Mouse (Mus musculus) midbrain, postnatal 0 days (tissue): ENCODE data around the gene Zfp423. TPM values are rescaled to one million over a fixed set of nuclear protein-coding genes. Genes with fewer than 3 reads are reported as not detected.

ENCODE experiments used
- ATAC-seq: fragments of 200-750 bp; cut with Nextera tagmentation; 2 replicates; pipeline ENCODE4 v1.8.0; 2017; ENCODE audit warnings: moderate number of reproducible peaks, mild to moderate bottlenecking, moderate TSS enrichment, moderate library complexity; ENCODE audit not compliant: low FRiP score
- DNase-seq: peaks from one replicate; pipeline ENCODE4 v3.0.0-alpha.2; 2015; ENCODE audit warnings: low spot score
- H3K27ac ChIP-seq: fragments of 300-500 bp; sonication (generic); 2 replicates; pipeline ENCODE4 v1.5.1; 2014; ENCODE audit warnings: low read depth, mild to moderate bottlenecking, low read length, mixed read lengths
- H3K27me3 ChIP-seq: fragments of 300-500 bp; sonication (generic); 2 replicates; pipeline ENCODE4 v1.6.1; 2014; ENCODE audit warnings: low read length, control low read depth, mixed read lengths; ENCODE audit not compliant: insufficient read depth
- H3K36me3 ChIP-seq: fragments of 300-500 bp; sonication (generic); 2 replicates; pipeline ENCODE4 v1.6.1; 2014; ENCODE audit warnings: low read length, control low read depth, mixed read lengths; ENCODE audit not compliant: insufficient read depth
- H3K4me1 ChIP-seq: fragments of 300-500 bp; sonication (generic); 2 replicates; pipeline ENCODE4 v1.6.1; 2014; ENCODE audit warnings: mild to moderate bottlenecking, control low read depth, antibody characterized with exemption, low read length, mixed read lengths; ENCODE audit not compliant: insufficient read depth
- H3K4me2 ChIP-seq: fragments of 300-500 bp; sonication (generic); 2 replicates; pipeline ENCODE4 v1.6.1; 2014; ENCODE audit warnings: low read depth, mild to moderate bottlenecking, low read length, mixed read lengths; ENCODE audit not compliant: poor library complexity, severe bottlenecking
- H3K4me3 ChIP-seq: fragments of 300-500 bp; sonication (generic); 2 replicates; pipeline ENCODE4 v1.5.1; 2014; ENCODE audit warnings: low read depth, mild to moderate bottlenecking, low read length, moderate library complexity
- H3K9ac ChIP-seq: fragments of 300-500 bp; sonication (generic); replicated peaks from 2 replicates; pipeline ENCODE4 v1.6.1; 2014; ENCODE audit warnings: mild to moderate bottlenecking, low read length, moderate library complexity, mixed read lengths; ENCODE audit not compliant: poor library complexity, severe bottlenecking
- H3K9me3 ChIP-seq: fragments of 300-500 bp; sonication (generic); 2 replicates; pipeline ENCODE4 v1.6.1; 2016; ENCODE audit warnings: low read length, control low read depth
- CTCF ChIP-seq: IDR thresholded peaks from 2 replicates; pipeline ENCODE4 v1.5.1; 2016; ENCODE audit warnings: antibody characterized with exemption, mild to moderate bottlenecking
- WGBS: fragments of 180-500 bp; shearing (Covaris S2); extraction: QIAGEN DNeasy Blood & Tissue Kit; methylation state at CpG from one replicate; pipeline ENCODE4 v1.1.7; 2014; 5-methylcytosine and 5-hydroxymethylcytosine counted together
- polyA plus RNA-seq: library from polyadenylated mRNA; unstranded; fragments of >200 nt; fragmentation: Nextera tagmentation; extraction: Ambion mirVana; gene quantifications from 2 replicates; pipeline ENCODE4 v1.2.1, GENCODE M21; 2015
- total RNA-seq: library from RNA; depleted of rRNA; stranded (reverse); fragments of >200 nt; gene quantifications from 2 replicates; pipeline ENCODE4 v1.2.3, GENCODE M21; 2014

The Zfp423 gene
- total and polyA plus RNA-seq, 2 experiments from 2014 or later, result 22.9 to 57.5 TPM

DNA sequence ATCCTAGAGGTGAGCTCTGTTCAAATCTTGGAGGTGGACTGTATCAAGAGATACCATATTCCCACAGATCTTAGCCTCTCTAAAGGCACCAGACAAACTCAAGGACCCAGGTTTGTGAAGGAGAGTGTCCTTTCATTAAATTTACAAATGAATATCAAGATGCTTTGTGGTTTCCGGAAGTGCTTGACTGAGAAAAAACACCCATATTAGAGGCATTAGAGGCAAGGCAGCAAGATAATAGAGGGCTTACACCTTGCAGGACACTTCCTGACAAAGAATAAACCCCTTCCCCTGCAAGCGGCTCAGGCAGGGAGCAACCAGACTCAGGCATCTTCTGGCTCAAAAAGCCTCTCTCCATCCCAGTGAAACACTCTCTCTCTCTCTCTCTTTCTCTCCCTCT, 78.3 kb downstream of the Zfp423 start:
- Histone ChIP-seq H3K4me2 (no peak overlapping the region), H3K9ac (no peak overlapping the region), H3K36me3 (no peaks in the 10 kb centered on the region), H3K4me1 (no peaks in the 10 kb centered on the region; the same call in 1 of the 2 replicates), H3K9me3 (no peaks in the 10 kb centered on the region), H3K4me3 (no peak overlapping the region), H3K27ac (no peak overlapping the region), H3K27me3 (no peaks in the 10 kb centered on the region)
- TF ChIP-seq CTCF, result no peak
- WGBS, result 65% methylated on average over 2 of the region's 2 CpGs
- DNase-seq, result no peak
- ATAC-seq, result no peak

DNA sequence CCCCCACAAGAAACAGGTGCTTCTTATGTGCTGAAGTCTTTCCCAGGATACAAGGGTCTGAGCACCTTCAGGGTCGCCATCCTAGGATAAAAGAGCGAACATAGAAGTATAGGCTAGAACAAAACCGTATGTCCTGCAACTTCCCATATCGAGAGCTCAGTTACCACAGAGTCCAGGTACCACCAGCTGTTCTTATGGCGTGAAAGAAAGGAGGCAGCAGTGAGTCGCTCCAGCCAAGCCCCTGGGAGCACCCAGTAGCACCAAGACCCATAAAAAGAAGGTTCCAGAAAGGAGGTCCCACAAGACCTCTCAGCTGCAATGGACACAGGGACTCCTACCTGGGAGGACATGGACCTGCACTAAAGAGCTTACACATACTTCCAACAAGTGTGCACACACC, 83.5 kb downstream of the Zfp423 start:
- H3K27ac ChIP-seq, result no peak overlapping the region
- ATAC-seq (no peak), DNase-seq (no peak)
- H3K4me1 ChIP-seq, result peaks cover 8% of the 10 kb centered on the region; the same call in 1 of the 2 replicates
- no peak overlapping the region for H3K9ac ChIP-seq
- no peaks in the 10 kb centered on the region for H3K36me3 ChIP-seq
- no peaks in the 10 kb centered on the region for H3K9me3 ChIP-seq
- peak; percentile 31; the same call in 1 of the 2 replicates for TF ChIP-seq CTCF
- H3K4me2 ChIP-seq, result no peak overlapping the region
- WGBS, result 82% methylated on average over 6 of the region's 6 CpGs
- no peaks in the 10 kb centered on the region for H3K27me3 ChIP-seq
- no peak overlapping the region for H3K4me3 ChIP-seq

DNA sequence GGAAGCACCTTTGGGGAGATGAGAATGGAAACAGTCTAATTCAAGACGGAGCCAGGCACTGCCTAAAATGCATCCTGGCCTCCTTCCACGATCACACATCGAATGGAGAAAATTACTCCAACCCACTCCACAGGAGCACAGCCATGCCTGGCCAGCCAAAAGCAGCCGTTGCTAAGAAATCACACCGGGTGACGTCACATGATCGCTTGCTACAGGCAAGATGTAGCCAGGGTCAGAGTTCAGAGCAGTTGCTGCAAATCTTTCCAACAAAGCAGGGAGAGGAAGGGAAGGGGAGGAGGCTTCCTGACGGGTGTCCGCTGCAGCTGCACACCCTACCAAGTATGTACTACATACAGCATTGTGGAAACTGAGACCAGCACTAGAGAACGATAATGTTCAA, 83.9 kb downstream of the Zfp423 start:
- no peak for TF ChIP-seq CTCF
- Histone ChIP-seq H3K27me3 (no peaks in the 10 kb centered on the region), H3K9ac (no peak overlapping the region), H3K9me3 (no peaks in the 10 kb centered on the region), H3K36me3 (no peaks in the 10 kb centered on the region), H3K27ac (no peak overlapping the region), H3K4me3 (no peak overlapping the region), H3K4me2 (no peak overlapping the region), H3K4me1 (peaks cover 8% of the 10 kb centered on the region; the same call in 1 of the 2 replicates)
- DNase-seq, result peak; percentile 65
- peak; percentile 31; the same call in 1 of the 2 replicates for ATAC-seq
- 34% methylated on average over 10 of the region's 10 CpGs for WGBS

DNA sequence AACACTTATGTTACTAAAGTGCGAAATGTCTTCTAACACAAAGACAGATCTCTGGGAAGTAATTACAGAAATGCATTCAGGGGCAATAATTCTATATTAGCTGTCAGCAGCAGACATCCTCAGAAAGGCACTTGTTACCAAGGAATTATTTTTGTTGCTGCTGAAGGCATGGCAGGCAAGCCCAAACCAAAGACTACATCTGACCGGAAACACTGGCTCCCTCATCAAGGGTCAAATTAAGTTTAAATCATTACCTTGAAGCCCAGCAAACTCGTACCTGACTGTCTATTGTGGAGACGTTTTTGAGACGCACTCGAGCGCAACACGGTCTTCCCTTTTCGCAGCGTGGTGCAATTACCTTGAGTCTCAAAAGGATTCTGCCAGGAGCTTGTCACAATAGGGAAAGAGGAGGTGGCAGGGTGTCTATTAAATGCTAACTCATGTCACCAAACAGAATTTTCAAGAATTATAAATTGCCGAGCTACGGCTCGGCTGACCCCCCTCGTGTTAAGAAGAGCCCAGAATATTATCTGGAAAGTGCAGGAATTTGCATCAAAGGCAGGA, 86.3 kb downstream of the Zfp423 start:
- Histone ChIP-seq H3K9me3 (no peaks in the 10 kb centered on the region), H3K4me2 (no peak overlapping the region), H3K36me3 (no peaks in the 10 kb centered on the region), H3K9ac (no peak overlapping the region), H3K4me3 (no peak overlapping the region), H3K27me3 (no peaks in the 10 kb centered on the region), H3K4me1 (peaks cover 8% of the 10 kb centered on the region; the same call in 1 of the 2 replicates), H3K27ac (no peak overlapping the region)
- no peak for DNase-seq
- no peak for ATAC-seq
- 33% methylated on average over 14 of the region's 14 CpGs for WGBS
- TF ChIP-seq CTCF, result no peak

DNA sequence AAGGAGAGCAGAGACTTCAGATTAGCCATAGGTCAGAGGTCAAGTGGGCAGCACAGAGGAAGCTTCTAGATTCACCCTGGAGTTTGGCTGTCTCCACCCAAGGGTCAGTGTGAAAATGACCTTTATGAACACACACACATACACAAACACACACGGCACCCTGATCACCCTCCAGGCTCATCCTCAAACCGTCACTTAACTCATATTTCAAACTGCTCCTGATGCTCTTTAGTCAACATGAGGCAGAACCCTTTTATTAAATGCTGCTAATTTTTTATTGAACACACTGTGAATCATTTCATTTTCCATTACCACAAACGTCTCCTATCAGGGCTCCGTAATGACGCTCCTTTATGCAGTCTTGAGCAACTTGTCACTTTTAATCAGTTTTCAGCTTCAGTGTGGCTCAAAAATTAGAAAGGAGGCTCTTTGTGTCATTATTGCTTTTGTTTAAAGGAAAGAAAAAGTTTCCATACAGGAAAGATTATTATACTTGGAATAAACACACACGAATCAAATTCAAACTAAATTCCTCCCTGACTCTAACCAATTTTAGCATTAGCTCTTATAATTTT, 87.0 kb downstream of the Zfp423 start:
- no peak overlapping the region for H3K27ac ChIP-seq
- H3K9ac ChIP-seq, result no peak overlapping the region
- H3K9me3 ChIP-seq, result no peaks in the 10 kb centered on the region
- WGBS, result 63% methylated on average over 6 of the region's 6 CpGs
- no peak overlapping the region for H3K4me2 ChIP-seq
- no peak for TF ChIP-seq CTCF
- H3K4me1 ChIP-seq, result peaks cover 8% of the 10 kb centered on the region; the same call in 1 of the 2 replicates
- H3K4me3 ChIP-seq, result no peak overlapping the region
- H3K27me3 ChIP-seq, result no peaks in the 10 kb centered on the region
- no peak for ATAC-seq
- DNase-seq, result no peak
- no peaks in the 10 kb centered on the region for H3K36me3 ChIP-seq

DNA sequence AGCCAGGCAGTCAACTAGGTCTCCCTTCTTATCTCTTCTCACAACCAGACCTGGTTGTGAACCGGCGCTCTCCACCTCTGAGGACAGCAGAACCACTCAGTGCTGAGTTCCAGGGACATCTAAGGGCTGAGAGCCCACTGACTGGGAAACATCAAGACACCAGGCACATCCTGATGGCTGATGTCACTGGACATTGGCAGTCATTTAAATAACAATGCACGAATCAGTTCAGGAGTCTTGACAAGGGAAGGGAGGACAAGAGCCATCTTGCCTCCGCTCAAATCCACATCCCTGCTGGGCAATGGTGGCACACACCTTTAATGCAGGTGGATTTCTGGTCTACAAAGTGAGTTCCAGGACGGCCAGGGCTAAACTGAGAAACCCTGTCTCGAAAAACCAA, 92.8 kb downstream of the Zfp423 start:
- no peak for ATAC-seq
- 77% methylated on average over 6 of the region's 6 CpGs for WGBS
- H3K36me3 ChIP-seq, result no peaks in the 10 kb centered on the region
- H3K9me3 ChIP-seq, result no peaks in the 10 kb centered on the region
- no peaks in the 10 kb centered on the region for H3K27me3 ChIP-seq
- no peak for TF ChIP-seq CTCF
- no peak for DNase-seq
- H3K27ac ChIP-seq, result no peak overlapping the region
- H3K4me1 ChIP-seq, result no peaks in the 10 kb centered on the region
- no peak overlapping the region for H3K9ac ChIP-seq
- no peak overlapping the region for H3K4me3 ChIP-seq
- no peak overlapping the region for H3K4me2 ChIP-seq
